Mouse (Mus musculus) cerebellum, postnatal 10 days (tissue): ENCODE data around the gene Kcnk1.

Experiments
- DNase-seq, 2 experiments: peaks; one replicate each; pipeline ENCODE4 v3.0.0; 2021; ENCODE audit warnings: mixed read lengths in 2 of 2

Kcnk1 gene

DNA sequence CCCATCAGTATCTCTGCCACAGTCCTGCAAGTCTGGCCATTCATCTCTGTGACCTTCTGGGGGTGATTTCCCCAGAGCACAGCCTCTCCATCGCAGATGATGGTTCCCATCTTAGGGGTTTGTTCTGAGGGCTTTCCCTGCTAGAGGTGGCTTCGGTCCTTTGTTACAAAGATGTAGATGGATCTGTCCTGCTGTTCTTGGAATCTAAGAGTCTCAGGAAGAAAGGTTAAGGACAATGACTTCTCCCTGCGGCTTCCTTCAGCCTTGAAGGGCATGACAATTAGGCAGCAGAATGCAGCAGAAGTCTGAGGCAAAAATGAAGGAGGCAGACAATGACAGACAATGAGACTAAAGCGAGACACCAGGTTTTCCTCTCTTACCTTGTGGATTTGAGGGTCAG, 63.9 kb downstream of the Kcnk1 start:
- no peak for DNase-seq

DNA sequence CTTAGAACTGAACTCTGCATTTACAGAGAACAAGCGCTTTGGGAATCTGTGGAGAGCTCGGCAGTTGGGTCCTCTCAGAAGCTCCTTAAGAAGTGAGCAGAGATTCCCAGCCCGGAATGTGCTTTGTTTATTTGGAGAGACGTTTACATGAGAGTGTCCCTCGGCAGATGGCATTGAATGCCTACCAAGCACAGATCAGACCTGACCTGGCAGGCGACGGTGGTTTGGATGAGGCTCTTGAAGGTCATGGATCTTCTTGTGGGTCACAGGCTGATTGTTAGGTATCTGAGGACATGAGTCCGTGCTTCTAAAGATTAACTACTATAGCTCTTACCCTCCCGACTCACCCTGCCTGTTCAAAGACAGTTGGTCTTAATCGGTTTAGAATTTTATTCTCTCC, 67.9 kb downstream of the Kcnk1 start:
- peak in 1 of 2 experiments; percentile 53 for DNase-seq

DNA sequence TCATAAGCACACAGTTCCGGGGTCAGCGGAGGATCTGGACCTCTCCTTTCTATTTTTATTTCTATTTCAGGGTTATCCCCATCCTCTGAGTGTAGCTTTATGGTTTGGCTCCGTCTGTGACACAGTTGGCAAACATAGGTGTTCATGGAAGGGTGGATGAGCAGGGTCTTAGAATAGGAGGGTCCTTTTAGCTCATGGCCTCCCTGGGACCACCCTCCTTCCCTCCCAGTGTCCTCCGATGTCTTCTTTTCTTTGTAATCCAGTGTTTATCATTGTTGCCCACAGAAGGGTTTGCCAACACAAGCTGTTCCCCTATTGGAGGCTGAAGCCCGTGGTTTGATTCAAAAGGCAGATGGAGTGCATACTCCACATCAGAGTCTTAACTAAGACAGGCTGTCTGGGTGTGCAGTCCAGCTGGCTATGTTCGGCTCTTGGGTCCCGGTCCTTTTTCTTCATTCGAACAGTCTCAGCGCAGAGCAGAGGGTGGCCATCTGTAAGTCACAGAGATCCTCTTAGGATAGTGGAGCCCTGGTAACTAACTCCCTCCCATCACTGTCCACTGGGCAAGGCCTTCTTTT, 69.0 kb downstream of the Kcnk1 start:
- peak; percentile 80 to 82 for DNase-seq

DNA sequence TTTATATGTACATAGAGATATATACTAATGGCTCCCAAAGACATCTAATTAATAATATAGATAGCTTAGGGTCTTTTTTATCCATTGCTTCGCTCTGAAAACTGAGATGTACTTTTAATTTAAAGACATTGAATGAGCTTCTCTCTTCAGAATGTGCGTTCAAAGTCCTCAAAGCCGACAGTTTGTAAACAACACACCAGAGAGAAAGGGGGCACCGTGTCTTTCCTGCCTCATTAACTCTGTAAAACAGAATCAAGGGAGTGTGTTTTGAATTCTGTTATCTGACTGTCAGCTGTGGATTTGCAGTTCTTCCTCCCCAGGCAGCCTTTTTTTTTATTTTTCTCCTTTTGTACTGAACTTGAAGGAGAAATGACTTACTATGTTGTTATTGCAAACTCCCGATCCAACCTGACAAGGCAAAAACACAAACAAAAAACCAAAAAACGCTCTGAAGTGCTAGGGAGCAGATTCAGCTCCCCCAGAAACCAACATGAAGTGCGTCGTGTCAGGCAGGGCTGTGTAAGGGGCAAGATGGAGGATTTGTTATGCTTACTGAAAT, 69.7 kb downstream of the Kcnk1 start:
- no peak for DNase-seq

DNA sequence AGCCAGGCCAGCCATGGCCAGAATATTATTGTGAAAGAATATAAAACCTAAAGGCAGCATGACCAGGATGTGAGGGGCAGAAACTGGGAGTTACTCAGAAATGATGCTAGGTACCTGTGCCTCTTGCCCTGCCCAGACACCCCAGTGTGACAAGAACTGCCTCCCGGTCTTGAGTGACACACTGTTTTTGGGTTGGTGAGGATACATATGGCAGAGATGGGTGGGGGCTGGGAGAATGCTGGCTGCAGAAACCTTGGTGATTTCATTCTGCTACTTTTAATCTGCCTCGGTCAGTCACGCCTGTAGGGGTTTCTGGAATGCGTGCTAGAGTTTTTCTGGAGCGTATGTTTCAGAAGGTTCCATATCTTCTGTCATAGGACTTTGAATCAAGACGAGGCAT, 72.3 kb downstream of the Kcnk1 start:
- peak; percentile 68 to 76 for DNase-seq

DNA sequence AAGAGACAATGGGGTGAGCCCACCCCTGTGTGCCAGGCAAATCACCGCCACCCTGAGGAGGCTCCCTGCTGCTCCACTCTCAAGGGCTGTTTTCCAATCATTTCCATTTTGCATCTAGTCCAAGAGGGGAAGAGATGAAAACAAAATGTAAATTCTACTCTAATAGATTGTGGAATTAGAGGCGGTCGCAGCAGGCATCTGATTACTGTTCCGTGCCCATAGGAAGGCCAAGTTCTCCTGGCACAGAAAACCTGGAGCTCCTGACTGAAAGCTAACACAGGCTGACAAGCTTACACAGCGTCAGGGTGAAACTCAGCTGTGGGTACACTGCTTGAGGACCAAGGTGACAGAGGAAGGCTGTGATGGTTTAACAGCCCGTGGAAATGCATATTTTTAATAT, 73.2 kb downstream of the Kcnk1 start:
- peak; percentile 76 to 82 for DNase-seq

DNA sequence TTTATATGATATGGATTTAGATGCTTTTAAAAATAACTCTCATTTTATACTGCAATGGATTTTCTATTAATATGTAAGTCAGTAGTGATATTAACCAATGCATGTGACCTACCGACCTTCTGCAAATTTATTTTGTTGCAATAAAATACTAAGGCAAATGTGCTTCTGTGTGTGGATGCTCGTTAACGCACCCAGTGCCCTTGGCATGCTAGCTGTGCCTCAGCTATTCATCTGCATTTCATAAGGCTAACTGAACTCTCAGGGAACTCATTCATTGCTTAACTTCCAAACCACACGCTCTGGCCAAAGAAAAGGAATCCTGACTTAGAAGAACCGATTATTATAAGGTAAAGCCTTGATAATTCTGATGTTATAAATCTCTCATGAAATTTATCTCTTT, 77.7 kb downstream of the Kcnk1 start:
- DNase-seq = peak in 1 of 2 experiments; percentile 8

DNA sequence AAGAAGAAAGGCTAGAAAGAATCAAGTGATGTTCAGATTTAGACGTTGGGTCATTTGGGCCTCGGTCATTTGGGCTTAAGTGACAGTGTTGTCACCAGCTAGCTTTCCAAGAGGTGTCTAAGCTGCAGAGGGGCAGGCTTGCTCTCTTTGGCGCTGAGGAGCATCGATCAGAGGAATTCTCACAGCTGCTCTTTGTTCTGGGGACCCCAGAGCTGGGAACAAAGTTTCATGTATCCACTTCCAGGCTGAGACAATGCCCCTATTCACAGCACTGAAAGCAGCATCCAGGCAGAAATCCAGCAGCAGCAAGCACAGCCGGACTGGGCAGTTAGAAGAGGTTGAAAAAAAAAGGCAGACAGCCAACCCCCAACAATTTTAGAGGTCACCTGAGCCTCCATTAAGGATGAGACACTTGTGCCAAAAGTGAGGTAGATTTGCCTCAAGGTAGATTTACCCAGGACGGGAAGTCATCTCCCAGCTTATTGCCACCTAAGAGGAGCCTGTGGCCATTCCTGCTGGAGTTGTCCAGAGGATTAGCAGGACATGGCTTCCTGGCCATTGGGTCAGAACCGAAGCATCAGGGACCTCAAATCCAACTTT, 78.3 kb downstream of the Kcnk1 start:
- peak; percentile 63 to 71 for DNase-seq

DNA sequence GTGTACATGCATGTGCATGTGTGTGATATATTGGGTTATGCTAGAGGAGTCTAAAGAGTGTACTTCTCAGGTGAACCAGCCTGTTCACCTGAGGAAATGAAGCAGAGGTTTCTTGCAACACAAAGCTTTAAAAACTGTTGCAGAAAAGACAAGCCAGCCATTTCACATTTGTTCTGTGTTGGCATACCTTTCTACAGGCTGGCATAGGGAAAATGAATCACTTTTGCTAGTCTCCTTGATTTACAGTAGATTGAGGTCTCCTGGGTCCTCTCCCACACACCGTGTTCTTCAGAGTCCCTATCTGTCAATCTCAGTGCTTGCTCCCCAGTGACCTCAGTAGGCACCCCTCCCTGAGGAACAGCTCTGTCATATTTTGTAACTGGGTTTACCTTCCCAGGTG, 79.1 kb downstream of the Kcnk1 start:
- DNase-seq = peak in 1 of 2 experiments; percentile 3

DNA sequence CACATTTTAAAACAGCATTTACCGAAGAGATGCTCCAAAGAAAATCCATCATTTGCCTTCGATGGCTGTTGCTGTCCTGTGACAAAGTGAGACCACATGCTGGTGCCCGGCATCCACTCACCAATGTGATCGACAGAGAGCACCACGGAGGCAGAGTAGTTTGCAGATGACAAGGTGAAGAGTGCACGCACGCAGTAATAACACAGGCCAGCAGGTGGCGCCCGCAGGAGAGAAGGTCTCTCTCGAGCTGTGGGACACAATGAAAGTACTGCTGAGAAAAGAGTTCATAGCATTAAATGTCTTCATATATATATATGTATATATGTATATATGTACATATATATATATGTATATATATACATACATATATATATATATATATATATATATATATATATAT, 80.4 kb downstream of the Kcnk1 start:
- peak; percentile 96 to 98 for DNase-seq
